Mouse (Mus musculus) midbrain, embryonic 13.5 days (tissue): ENCODE data around the gene Ovol2. TPM values are rescaled to one million over a fixed set of nuclear protein-coding genes. Genes with fewer than 3 reads are reported as not detected.

Experiments used
- ATAC-seq: fragments of 200-750 bp; cut with Nextera tagmentation; 2 replicates; pipeline ENCODE4 v1.8.0; 2017; ENCODE audit warnings: mild to moderate bottlenecking, moderate TSS enrichment, moderate library complexity
- H3K27ac ChIP-seq: fragments of 300-500 bp; sonication (generic); 2 replicates; pipeline ENCODE4 v1.5.1; 2015; ENCODE audit warnings: inconsistent platforms, mild to moderate bottlenecking, moderate library complexity
- H3K27me3 ChIP-seq: fragments of 300-500 bp; sonication (generic); 2 replicates; pipeline ENCODE4 v1.6.1; 2015; ENCODE audit warnings: mild to moderate bottlenecking, inconsistent platforms
- H3K36me3 ChIP-seq: fragments of 300-500 bp; sonication (generic); 2 replicates; pipeline ENCODE4 v1.6.1; 2015; ENCODE audit warnings: mild to moderate bottlenecking, inconsistent platforms
- H3K4me1 ChIP-seq: fragments of 300-500 bp; sonication (generic); replicated peaks from 2 replicates; pipeline ENCODE4 v1.6.1; 2015; ENCODE audit warnings: inconsistent platforms
- H3K4me2 ChIP-seq: fragments of 300-500 bp; sonication (generic); replicated peaks from 2 replicates; pipeline ENCODE4 v1.6.1; 2015; ENCODE audit warnings: moderate library complexity, mild to moderate bottlenecking, inconsistent platforms
- H3K4me3 ChIP-seq: fragments of 300-500 bp; sonication (generic); replicated peaks from 2 replicates; pipeline ENCODE4 v1.5.1; 2015; ENCODE audit warnings: mild to moderate bottlenecking, inconsistent platforms
- H3K9ac ChIP-seq: fragments of 300-500 bp; sonication (generic); replicated peaks from 2 replicates; pipeline ENCODE4 v1.6.1; 2015; ENCODE audit warnings: mild to moderate bottlenecking, inconsistent platforms
- H3K9me3 ChIP-seq: fragments of 300-500 bp; sonication (generic); 2 replicates; pipeline ENCODE4 v1.6.1; 2016; ENCODE audit warnings: mild to moderate bottlenecking, inconsistent platforms
- WGBS: fragments of 180-500 bp; shearing (Covaris S2); methylation state at CpG from one replicate; pipeline ENCODE4 v1.1.7; 2015; 5-methylcytosine and 5-hydroxymethylcytosine counted together
- polyA plus RNA-seq: library from polyadenylated mRNA; unstranded; fragments of >200 nt; fragmentation: Nextera tagmentation; extraction: Ambion mirVana; gene quantifications from 2 replicates; pipeline ENCODE4 v1.2.1, GENCODE M21; 2015

The Ovol2 gene
- polyA plus RNA-seq, 1 experiment from 2014 or later = not detected

DNA sequence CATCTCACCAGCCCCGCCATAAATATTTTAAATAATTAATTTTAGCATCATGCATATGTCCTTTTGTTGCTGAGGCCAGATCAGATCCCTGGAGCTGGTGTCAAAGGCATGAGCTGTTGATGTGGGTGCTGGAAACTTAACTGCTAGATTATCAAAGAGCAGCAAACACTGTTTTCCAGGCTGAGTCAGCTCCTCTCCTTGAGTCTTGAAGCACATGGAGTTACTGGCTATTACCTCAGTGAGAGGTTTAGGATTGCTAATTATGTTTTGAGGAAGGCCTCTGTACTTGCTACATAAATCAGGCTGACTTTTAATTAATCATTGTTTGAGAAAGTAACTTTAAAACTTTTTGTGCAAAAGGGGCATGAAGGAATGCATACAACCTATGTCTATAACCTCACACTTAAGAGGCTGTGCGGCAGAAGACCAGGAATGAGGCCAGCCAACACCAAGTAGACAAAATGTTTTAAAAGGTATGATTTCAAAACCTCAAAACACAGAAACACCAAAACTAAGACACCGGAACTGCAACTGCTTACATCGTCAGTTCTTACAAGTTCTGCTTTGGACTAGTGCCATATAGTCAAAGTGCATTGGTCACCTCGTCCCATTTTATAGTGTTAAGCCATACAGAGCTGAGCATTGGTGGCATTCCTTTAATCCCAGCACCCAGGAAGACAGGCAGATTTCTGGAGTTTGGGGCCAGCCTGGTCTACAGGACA is 67.4 kb downstream of the Ovol2 start:
- Histone ChIP-seq H3K27ac (no peak overlapping the region), H3K4me1 (peaks cover 31% of the 10 kb centered on the region), H3K9me3 (no peaks in the 10 kb centered on the region), H3K9ac (no peak overlapping the region), H3K36me3 (peaks cover 14% of the 10 kb centered on the region; the same call in 1 of the 2 replicates), H3K4me3 (no peak overlapping the region), H3K4me2 (no peak overlapping the region), H3K27me3 (no peaks in the 10 kb centered on the region)
- WGBS = 86% methylated on average over 5 of the region's 5 CpGs
- no peak for ATAC-seq

DNA sequence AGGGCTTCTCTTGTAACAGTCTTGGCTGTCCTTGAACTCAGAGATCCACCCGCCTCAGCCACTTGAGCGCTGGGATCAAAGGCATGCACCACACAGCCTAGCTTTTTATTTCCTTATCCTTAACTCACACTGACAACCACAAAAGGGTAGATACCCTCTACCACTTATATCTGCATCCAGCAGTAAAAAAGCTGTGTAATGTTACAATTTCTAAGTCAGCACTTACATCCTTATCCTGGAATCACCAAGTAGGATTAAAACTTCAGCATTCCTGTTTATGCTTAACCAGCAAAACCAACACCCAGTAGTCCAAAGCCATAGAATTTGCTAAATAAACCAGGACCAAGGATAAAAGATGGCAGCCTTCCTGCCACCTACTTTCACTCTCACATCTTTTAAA is 69.1 kb downstream of the Ovol2 start:
- H3K27ac ChIP-seq = no peak overlapping the region
- no peak overlapping the region for H3K4me2 ChIP-seq
- no peaks in the 10 kb centered on the region for H3K27me3 ChIP-seq
- H3K4me3 ChIP-seq = no peak overlapping the region
- H3K36me3 ChIP-seq = peaks cover 32% of the 10 kb centered on the region
- 95% methylated on average over 2 of the region's 2 CpGs for WGBS
- no peak overlapping the region for H3K9ac ChIP-seq
- no peak for ATAC-seq
- H3K9me3 ChIP-seq = no peaks in the 10 kb centered on the region
- peaks cover 14% of the 10 kb centered on the region for H3K4me1 ChIP-seq

Other genes with a start within 250 kb of the Ovol2 start
- gene Mgme1, start 61.5 kb downstream of the Ovol2 start, polyA plus RNA-seq = 12.9 and 13.0 TPM in 2 replicates
- gene Snx5, start 61.2 kb downstream of the Ovol2 start, polyA plus RNA-seq = 64.7 and 66.5 TPM in 2 replicates
- gene Kat14, start 36.8 kb upstream of the Ovol2 start, polyA plus RNA-seq = 31.7 and 39.9 TPM in 2 replicates
- 1.6 and 2.2 TPM in 2 replicates for gene Pet117, start 36.9 kb upstream of the Ovol2 start, polyA plus RNA-seq
- gene Dzank1, start 195.3 kb upstream of the Ovol2 start, polyA plus RNA-seq = 10.0 and 11.1 TPM in 2 replicates
- 32.6 and 33.0 TPM in 2 replicates for gene Polr3f, start 195.6 kb upstream of the Ovol2 start, polyA plus RNA-seq
- gene Rbbp9, start 218.7 kb upstream of the Ovol2 start, polyA plus RNA-seq = 63.3 and 65.4 TPM in 2 replicates
- 81.1 and 88.0 TPM in 2 replicates for gene Sec23b, start 224.1 kb upstream of the Ovol2 start, polyA plus RNA-seq